Mouse (Mus musculus) hindbrain, embryonic 10.5 days (tissue): ENCODE measurements at regions not wholly inside any gene's neighbourhood (a gene's known extent, or its start where the extent isn't known, plus 50 kb on each side); places are given as distances from the start of the nearest gene placed in this dataset.
"Not testable (repeated sequence)": the region's sequence is repeated elsewhere in the genome, so short reads cannot be mapped to it uniquely, and the experiment has no call there.

ENCODE experiments used
- DNase-seq: peaks from one replicate; pipeline ENCODE4 v3.0.0-alpha.2; 2017; ENCODE audit warnings: low spot score
- H3K27ac ChIP-seq: fragments of 300-500 bp; sonication (generic); 2 replicates; pipeline ENCODE4 v1.5.1; 2016; ENCODE audit warnings: mild to moderate bottlenecking, moderate library complexity
- H3K27me3 ChIP-seq: fragments of 300-500 bp; sonication (generic); 2 replicates; pipeline ENCODE4 v1.6.1; 2016; ENCODE audit warnings: mild to moderate bottlenecking; ENCODE audit not compliant: poor library complexity, insufficient read depth, severe bottlenecking
- H3K36me3 ChIP-seq: fragments of 300-500 bp; sonication (generic); 2 replicates; pipeline ENCODE4 v1.6.1; 2016; ENCODE audit warnings: mild to moderate bottlenecking, moderate library complexity
- H3K4me1 ChIP-seq: fragments of 300-500 bp; sonication (generic); replicated peaks from 2 replicates; pipeline ENCODE4 v1.6.1; 2016; ENCODE audit warnings: mild to moderate bottlenecking
- H3K4me3 ChIP-seq: fragments of 300-500 bp; sonication (generic); 2 replicates; pipeline ENCODE4 v1.5.1; 2016; ENCODE audit warnings: mild to moderate bottlenecking, moderate library complexity
- H3K9me3 ChIP-seq: fragments of 300-500 bp; sonication (generic); 2 replicates; pipeline ENCODE4 v1.6.1; 2016; ENCODE audit warnings: mild to moderate bottlenecking, moderate library complexity
- WGBS: fragments of 180-500 bp; shearing (Covaris S2); methylation state at CpG from one replicate; pipeline ENCODE4 v1.1.7; 2016; 5-methylcytosine and 5-hydroxymethylcytosine counted together

GRCm38 (mm10) chr10:7390239-7391091 is 83.0 kb downstream of the Ulbp1 start:
- Histone ChIP-seq H3K4me1 (peaks cover 27% of the 10 kb centered on the region), H3K27ac (no peak overlapping the region), H3K4me3 (peak overlapping the region; percentile 64), H3K36me3 (no peaks in the 10 kb centered on the region), H3K27me3 (peaks cover 47% of the 10 kb centered on the region), H3K9me3 (peaks cover 8% of the 10 kb centered on the region)
- 8% methylated on average over 49 of the region's 49 CpGs for WGBS
- peak; percentile 68 for DNase-seq

GRCm38 (mm10) chr10:7358791-7359190 is 114.6 kb downstream of the Ulbp1 start:
- H3K4me1 ChIP-seq, H3K27me3 ChIP-seq, H3K9me3 ChIP-seq, H3K27ac ChIP-seq, DNase-seq, H3K36me3 ChIP-seq, H3K4me3 ChIP-seq: not testable (repeated sequence)
- 69% methylated on average over 3 of the region's 3 CpGs for WGBS

GRCm38 (mm10) chr10:7344290-7344689 is 129.1 kb downstream of the Ulbp1 start:
- not testable (repeated sequence) for H3K27ac ChIP-seq, H3K36me3 ChIP-seq, H3K4me1 ChIP-seq, H3K4me3 ChIP-seq, H3K9me3 ChIP-seq, H3K27me3 ChIP-seq, DNase-seq
- WGBS: 92% methylated on average over 13 of the region's 13 CpGs

GRCm38 (mm10) chr10:7343736-7344135 is 129.7 kb downstream of the Ulbp1 start:
- H3K4me1 ChIP-seq, DNase-seq, H3K27ac ChIP-seq, H3K27me3 ChIP-seq, H3K36me3 ChIP-seq, H3K9me3 ChIP-seq, H3K4me3 ChIP-seq: not testable (repeated sequence)
- 97% methylated on average over 8 of the region's 8 CpGs for WGBS

GRCm38 (mm10) chr10:7333077-7333747 is 121.2 kb upstream of the Cnksr3 start:
- H3K9me3 ChIP-seq: no peaks in the 10 kb centered on the region
- H3K27ac ChIP-seq: no peak overlapping the region
- H3K4me3 ChIP-seq: no peak overlapping the region
- H3K27me3 ChIP-seq: no peaks in the 10 kb centered on the region
- no peaks in the 10 kb centered on the region for H3K36me3 ChIP-seq
- peak; percentile 82 for DNase-seq
- H3K4me1 ChIP-seq: no peaks in the 10 kb centered on the region
- 42% methylated on average over 11 of the region's 11 CpGs for WGBS

GRCm38 (mm10) chr10:7328262-7328661 is 116.2 kb upstream of the Cnksr3 start:
- no peak overlapping the region for H3K4me3 ChIP-seq
- no peaks in the 10 kb centered on the region for H3K27me3 ChIP-seq
- no peaks in the 10 kb centered on the region for H3K9me3 ChIP-seq
- no peaks in the 10 kb centered on the region for H3K36me3 ChIP-seq
- WGBS: 19% methylated on average over 3 of the region's 3 CpGs
- no peak overlapping the region for H3K27ac ChIP-seq
- H3K4me1 ChIP-seq: no peaks in the 10 kb centered on the region
- DNase-seq: no peak

- not testable (repeated sequence) for H3K9me3 ChIP-seq, H3K27ac ChIP-seq
- 96% methylated on average over 3 of the region's 3 CpGs for WGBS
These were observed 115.0 kb upstream of the Cnksr3 start for GRCm38 (mm10) chr10:7327046-7327445.

GRCm38 (mm10) chr10:7325074-7325473 is 113.0 kb upstream of the Cnksr3 start:
- H3K9me3 ChIP-seq: no peaks in the 10 kb centered on the region

More at GRCm38 (mm10) chr10:7327046-7327445, 115.0 kb upstream of the Cnksr3 start:
- not testable (repeated sequence) for H3K4me1 ChIP-seq, H3K36me3 ChIP-seq, DNase-seq, H3K4me3 ChIP-seq, H3K27me3 ChIP-seq

GRCm38 (mm10) chr10:7323258-7323657 is 111.2 kb upstream of the Cnksr3 start:
- Histone ChIP-seq H3K27ac (no peak overlapping the region), H3K4me1 (no peaks in the 10 kb centered on the region), H3K4me3 (no peak overlapping the region), H3K36me3 (no peaks in the 10 kb centered on the region), H3K9me3 (no peaks in the 10 kb centered on the region), H3K27me3 (no peaks in the 10 kb centered on the region)
- DNase-seq: no peak
- 42% methylated on average over 3 of the region's 3 CpGs for WGBS

More at GRCm38 (mm10) chr10:7325074-7325473, 113.0 kb upstream of the Cnksr3 start:
- Histone ChIP-seq H3K27ac (no peak overlapping the region), H3K36me3 (no peaks in the 10 kb centered on the region), H3K27me3 (no peaks in the 10 kb centered on the region), H3K4me1 (no peaks in the 10 kb centered on the region), H3K4me3 (no peak overlapping the region)
- WGBS: 83% methylated on average over 4 of the region's 4 CpGs
- no peak for DNase-seq

GRCm38 (mm10) chr10:7309927-7310326 is 97.9 kb upstream of the Cnksr3 start:
- H3K36me3 ChIP-seq: no peaks in the 10 kb centered on the region
- H3K4me3 ChIP-seq: no peak overlapping the region
- no peak for DNase-seq
- no peaks in the 10 kb centered on the region for H3K27me3 ChIP-seq
- H3K9me3 ChIP-seq: no peaks in the 10 kb centered on the region
- 88% methylated on average over 3 of the region's 3 CpGs for WGBS
- no peaks in the 10 kb centered on the region for H3K4me1 ChIP-seq
- H3K27ac ChIP-seq: no peak overlapping the region

GRCm38 (mm10) chr10:7305881-7306280 is 93.8 kb upstream of the Cnksr3 start:
- H3K9me3 ChIP-seq, H3K27me3 ChIP-seq, H3K27ac ChIP-seq, H3K4me3 ChIP-seq, H3K36me3 ChIP-seq, H3K4me1 ChIP-seq, DNase-seq: not testable (repeated sequence)
- 69% methylated on average over 3 of the region's 3 CpGs for WGBS

- Histone ChIP-seq H3K4me3 (no peak overlapping the region), H3K36me3 (no peaks in the 10 kb centered on the region), H3K4me1 (no peaks in the 10 kb centered on the region), H3K27me3 (no peaks in the 10 kb centered on the region), H3K27ac (no peak overlapping the region), H3K9me3 (no peaks in the 10 kb centered on the region)
- no peak for DNase-seq
- WGBS: 92% methylated on average over 7 of the region's 7 CpGs
These were observed 86.3 kb upstream of the Cnksr3 start for GRCm38 (mm10) chr10:7298377-7298776.

- H3K27ac ChIP-seq: no peak overlapping the region
- no peaks in the 10 kb centered on the region for H3K9me3 ChIP-seq
- H3K27me3 ChIP-seq: no peaks in the 10 kb centered on the region
- no peak overlapping the region for H3K4me3 ChIP-seq
- 95% methylated on average over 5 of the region's 5 CpGs for WGBS
- no peak for DNase-seq
- no peaks in the 10 kb centered on the region for H3K4me1 ChIP-seq
- H3K36me3 ChIP-seq: no peaks in the 10 kb centered on the region
These were observed 83.9 kb upstream of the Cnksr3 start for GRCm38 (mm10) chr10:7295921-7296320.
